Mouse (Mus musculus) liver, embryonic 14.5 days (tissue): ENCODE measurements around the gene Tmem266.

ENCODE experiments used
- CTCF ChIP-seq: IDR thresholded peaks from 2 replicates; pipeline ENCODE4 v1.5.1; 2016; ENCODE audit warnings: antibody characterized with exemption, low read depth, control low read depth
- EP300 ChIP-seq: IDR thresholded peaks from 2 replicates; pipeline ENCODE4 v1.6.1; 2016; ENCODE audit warnings: antibody characterized with exemption, low read depth

- TF ChIP-seq CTCF (no peak), EP300 (no peak)
Measured at GRCm38 (mm10) chr9:55402276-55402675, 75.6 kb downstream of the Tmem266 start.
